Mouse (Mus musculus) CD4-positive, CD25-positive, alpha-beta regulatory T cell, adult 2 months (primary cell): ENCODE measurements around the gene Mcfd2.

Experiments used
- DNase-seq: peaks from one replicate; pipeline ENCODE4 v3.0.0-alpha.2; 2012; ENCODE audit warnings: low read depth, low spot score

Gene Mcfd2

DNA sequence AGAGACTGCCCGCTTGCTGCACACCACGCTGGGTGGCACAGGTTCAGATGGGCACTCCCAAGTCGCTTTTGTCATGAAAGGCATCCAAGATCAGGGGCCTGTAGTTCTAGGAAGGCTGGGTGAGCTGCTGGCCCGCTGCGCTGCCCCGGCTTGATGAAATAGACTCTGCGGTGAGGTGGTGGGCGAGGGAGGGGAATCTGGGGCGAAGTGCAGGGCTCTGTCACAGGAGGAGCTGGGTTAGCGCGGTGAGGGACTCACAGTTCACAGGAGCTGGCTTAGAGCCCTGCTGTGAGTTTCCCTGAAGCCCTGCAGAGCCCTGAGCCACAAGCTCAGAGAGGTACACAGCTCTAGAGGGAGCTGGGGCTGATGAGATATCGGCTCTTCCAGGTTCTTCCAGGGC is 22.4 kb upstream of the Mcfd2 start:
- DNase-seq, result no peak

DNA sequence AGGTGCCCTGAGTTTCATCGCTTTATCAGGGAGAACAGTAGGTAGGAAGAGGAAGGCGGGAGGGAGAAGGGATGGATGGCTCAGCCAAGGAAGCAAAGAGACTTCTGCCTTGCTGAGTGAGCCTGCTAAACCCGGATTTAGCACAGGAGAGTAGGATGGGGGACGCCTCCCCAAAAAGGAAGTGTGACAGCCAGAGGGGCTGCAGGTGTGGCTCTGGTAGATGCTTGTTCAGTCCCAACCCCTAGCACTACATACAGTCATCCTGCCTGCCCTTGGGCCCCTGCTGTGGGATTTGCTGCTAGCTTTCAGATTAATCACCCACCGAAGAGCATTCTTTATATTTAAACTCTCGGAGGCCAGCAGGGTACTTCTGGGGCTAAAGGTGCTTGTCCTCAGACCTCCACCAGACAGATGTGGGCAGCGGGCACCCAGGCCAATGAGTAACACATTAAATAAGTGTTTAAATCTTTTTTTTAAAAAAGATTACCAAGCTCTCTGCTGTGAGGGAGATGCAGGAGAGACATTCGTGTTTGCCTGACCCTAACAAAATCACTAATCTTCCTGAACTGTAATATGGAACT is 21.6 kb upstream of the Mcfd2 start:
- no peak for DNase-seq

DNA sequence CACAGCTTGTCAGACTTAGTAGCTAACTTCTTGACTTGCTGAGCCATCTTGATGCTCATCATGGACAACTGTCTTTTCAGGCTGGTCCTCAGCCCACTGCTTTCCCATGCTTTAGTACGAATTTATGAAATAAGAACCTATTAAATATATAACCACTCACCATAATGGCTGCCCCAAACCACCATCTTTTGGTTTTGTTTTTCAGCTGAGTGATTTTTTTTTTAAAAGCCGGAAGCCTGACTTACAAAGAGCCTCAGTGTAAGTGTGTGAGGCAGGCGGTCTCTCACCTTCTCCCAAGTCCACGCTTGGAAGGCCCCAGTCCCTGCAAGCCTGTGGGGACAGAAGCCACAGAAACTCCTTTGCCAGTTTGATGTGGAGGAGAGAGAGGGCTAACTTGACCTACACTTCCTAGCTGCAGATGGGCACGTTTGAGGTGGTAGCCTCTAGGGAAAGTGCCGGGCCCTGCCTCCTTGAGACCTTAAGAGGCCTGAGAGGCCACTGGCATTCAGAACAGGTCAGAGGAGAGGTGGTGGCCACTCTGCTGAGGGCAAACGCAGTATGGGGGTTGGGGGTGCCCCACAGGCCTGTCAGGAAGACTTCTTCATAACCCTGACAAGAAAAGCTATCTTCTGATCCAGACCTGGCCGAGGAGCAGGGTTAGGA is 20.9 kb upstream of the Mcfd2 start:
- DNase-seq, result peak; percentile 51

DNA sequence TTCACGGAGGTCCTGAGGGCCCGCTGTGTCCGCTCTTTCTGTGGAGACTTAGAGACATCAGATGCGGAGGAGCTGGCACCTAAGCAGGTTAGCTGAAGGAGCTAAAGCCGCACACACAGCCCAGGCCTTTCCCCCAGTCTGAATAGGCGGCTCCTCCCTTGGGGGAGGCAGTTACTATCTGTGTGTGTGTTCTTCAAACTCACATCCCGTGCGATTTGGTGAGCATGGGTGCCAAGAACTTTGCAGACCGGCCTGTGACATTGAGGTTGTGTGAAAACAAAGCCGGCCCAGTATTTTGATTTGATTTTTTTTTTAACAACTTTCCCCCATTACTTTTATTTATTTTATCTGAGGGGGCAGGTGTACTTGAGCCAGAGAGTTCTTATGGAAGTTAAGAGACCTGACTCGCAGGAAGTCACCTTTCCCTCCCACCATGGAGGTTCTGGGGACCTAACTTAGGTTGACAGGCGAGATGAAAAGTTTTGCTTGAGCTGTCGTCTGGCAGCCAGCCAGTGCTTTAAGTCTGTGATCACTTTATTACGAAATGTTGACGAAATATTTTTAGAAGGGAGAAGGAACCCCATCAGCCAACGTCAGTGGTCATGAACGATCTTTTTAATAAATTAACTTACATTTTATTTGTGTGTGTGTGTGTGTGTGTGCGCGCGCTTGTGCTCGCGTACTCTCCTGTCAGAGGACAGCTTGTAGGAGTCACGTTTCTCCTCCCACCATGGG is 20.2 kb upstream of the Mcfd2 start:
- peak; percentile 63 for DNase-seq

DNA sequence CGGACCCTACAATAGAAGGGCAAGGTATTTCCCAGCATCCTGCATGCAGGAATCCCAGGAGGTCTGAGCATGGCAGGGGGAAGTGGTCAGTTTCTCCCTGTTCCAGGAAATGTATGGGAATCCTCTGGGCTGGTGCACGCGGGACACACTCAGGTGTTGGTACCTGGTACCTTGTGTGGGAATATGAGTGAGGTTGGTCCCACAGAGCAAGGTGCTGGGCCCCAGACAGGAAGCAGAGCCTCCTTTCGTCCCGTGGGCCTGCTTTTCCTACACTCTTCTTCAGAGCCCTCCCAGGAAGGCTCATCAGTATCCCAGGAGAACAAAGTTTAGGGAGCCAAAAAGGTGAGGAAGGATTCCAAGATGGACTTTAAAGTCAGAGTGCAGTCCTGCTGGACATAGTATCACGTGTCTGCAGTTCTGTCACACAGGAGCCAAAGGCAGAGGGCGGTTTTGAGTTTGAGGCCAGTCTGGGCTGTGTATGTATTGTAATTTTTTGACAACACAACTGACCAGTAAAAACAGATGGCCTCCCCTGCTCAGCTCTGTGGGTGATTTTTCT is 18.8 kb upstream of the Mcfd2 start:
- peak; percentile 18 for DNase-seq

DNA sequence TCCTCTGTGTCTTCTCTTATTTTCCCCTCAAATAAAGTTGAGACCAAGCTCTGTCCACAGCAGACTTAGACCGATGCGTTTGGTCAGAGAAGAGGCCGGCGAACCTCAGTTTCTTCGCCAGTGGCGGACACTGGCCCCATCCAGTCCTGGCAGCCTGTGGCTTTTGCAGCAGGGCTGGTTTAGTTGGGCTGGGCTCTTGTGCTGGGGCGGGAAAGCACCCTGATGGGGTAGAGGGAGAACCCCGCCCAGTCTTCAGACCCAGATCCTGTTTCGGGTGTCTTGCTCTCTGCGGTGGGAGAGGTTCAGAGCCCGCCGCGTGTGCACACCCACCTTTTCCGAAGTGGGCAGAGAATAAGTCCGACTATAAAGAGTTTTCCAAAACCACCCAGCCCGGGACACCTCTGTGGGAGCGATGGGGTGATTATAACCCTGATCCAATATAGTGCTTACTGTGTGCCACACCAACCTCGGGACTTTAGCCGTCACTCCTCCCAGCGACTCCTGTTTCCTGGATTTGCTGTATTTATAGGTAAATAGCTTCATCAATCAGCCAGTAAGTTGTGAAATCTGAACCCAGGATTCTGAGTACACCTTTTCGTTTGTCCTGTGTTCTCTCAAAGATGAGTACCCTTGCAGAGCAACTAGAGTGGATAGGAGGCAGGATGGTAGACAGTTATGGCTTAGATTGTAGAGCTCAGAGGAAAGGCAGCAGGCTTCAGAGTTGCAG is 18.2 kb upstream of the Mcfd2 start:
- DNase-seq, result peak; percentile 80

DNA sequence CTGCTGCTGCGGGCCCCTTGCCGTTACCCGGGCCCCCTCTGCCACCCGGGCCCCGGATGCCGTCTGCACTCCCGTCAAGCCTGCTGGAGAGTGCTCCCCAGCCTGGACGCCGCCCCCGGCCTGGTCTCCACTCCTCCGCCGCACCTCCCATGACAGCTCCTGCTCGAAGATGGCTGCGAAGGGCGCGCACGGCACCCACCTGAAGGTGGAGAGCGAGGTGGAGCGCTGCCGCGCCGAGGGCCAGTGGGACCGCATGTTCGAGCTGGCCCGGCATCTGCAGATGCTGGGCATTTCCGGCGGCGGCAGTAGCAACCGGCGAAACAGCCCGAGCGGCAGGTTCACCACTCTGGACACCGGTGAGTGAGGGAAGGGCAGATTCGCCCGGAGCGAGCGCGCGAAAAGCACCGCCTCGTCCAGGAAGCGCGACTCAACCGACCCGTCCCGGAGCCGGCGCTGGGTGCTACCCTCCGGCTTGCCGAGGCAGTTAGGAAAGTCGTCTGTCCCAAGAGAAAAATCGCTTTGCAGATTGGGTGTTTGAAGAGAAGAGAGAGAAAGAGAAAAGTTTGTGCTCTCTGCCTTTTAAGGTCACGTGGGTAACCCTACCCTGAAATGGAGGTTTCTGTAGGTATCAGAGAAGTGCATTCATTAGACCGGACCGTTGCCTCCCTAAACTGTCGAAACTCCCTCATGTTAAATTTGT is 17.5 kb upstream of the Mcfd2 start:
- DNase-seq, result peak; percentile 79

DNA sequence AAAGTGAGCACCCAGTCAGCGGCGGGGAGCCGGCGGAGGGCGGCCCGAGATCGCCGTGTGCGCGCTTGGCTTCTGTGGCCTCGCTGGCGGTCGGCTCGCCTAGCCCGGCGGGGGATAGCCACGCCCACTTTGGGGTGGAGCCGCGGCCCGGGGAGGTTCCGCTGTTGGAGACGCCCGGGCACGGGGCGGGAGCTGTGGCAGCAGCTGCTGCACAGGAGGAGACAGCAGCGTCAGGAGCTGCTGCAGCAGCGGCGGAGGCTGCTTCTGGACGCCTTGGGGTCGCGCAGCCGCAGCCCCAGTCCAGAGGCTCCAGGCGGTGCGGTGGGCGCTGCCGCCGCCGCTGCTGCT is 16.9 kb upstream of the Mcfd2 start, which contains the start of gene Ttc7:
Gene Ttc7, plus strand, starts transcription at position 181 of the 348 bp plus-strand sequence.
- DNase-seq, result peak; percentile 97

DNA sequence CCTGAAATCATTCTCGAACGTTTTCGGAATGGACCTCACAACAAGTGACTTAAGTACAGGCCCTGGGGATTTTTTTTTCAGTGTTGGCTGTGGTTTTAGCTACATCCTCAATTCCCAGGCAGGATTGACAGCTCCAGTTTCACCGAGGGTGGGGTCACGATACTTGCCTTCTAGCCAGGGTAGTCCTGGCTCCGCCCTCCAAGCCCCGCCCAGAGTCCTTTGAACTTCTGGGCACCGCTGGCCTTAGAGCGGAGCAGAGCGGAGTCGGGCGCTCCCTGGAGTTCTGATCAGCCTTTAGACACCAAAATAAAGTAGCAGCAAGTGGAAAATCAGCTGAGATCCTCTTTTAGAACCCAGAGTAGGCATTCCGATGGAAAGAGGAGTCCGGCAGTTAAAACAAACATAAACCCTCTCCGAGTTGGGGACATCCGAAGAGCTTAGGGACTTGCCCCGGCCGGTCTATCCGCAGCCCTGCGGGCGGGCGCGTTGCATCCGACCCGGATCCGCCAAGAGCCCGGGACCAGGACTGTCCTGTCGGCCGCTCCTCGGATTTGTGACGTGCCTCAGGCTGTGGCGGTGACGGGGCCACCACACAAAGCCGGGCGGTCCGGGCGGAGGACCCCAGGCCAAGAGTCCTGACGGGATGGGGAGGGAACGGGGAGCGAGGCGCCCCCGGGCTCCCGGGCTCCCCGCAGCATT is 16.4 kb upstream of the Mcfd2 start:
- DNase-seq, result peak; percentile 91

DNA sequence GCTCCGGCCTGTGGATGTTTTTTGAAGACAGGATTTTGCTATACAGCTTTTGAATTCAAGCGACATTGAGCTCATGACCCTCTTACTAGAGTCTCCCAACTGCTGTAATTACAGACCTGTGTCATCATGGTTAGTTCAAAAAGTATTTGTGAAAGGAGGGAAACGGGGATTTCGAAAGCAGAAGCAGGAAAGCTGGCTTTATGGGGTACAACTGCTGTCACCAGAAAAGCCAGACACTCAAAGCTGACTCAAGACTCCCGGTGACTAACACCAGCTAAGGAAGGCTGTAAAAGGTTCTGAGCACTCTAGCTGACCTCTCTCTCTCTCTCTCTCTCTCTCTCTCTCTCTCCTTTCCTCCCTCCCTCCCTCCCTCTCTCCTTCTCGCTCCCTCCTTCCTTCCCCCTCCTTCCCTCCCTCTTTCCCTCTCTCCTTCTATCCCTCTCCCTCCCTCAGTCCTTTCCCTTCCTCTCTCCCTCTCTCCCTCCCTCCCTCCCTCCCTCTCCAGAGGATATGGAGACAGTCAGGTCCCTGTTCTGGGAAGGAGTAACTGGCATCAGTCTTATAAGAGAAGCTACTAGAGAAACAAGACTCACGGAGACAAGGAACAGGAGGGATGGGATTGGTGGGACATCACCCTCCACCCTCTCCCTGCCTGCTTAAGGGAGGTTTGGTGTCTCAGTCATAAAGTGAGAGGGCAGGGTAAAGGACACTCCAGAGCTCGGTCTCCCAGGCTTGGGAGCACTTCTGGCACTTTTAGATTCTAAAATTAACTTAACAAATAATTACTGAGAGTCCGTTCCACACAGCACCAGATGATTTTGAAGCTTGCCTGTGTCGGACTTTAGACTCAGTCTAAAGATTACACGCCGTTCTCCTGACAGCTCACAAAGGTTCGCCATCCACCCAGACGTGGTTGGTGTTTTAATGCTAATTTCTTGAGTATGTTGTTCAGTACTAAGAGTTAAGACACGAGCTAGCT is 9.9 kb upstream of the Mcfd2 start:
- no peak for DNase-seq

DNA sequence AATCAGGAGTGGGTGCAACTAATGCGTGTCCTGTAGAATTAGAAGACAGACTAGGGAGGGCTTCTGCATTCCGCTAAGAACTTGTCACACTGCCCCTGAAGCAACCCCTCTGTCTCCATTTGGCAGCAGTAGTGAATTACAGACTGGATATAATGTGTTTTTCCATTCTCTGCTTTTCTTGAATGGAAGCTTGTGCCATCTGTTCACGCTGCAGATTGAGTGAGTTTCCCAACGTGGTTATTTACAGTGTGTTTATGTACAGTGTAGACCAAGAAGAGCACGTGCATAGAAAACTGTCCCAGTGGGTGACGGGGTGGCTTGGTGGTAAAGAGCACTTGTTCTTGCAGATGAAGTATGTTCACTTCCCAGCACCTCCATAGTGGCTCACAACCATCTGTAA is 3.7 kb upstream of the Mcfd2 start:
- DNase-seq, result no peak

DNA sequence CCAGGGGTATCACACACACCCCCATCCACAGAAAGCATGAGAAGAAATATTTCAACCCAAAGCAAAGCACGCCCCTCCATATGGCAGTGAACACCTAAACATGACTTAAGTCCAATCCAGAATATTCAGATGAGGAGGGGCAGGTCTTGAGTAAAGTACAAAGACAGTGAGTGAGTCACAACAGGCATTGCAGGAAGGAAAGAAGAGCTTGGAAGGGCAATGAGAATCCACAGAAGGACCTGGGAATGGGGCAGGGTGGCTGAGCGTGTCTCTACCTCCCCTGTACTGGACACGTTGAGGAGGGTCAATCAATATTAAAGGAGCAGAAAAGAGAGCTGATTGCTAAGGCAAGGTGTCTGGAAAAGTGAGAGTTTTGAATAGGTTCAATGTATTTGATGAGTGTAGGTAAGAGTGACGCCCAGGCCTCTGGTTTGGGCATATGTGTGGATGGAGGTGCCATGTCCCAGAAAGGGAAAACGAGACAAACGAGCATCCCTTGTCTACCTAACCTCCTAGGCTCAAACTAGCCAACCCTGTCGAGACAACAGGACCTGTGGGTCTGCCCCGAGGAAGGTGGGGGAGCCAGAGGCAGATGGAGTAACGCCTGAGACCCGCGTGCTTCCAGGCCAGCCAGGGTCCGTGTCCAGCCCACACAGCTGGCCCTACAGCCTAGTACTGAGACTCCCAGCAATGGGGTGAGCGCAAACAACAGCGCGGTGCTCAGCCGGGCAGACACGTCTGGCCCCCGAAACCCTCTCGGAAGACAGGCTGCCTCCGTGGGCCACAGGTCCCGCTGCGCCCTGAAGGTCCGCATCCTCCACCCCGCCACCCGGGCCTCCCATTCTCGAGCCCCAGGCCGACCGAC is 576 bp downstream of the Mcfd2 start:
- DNase-seq, result no peak

DNA sequence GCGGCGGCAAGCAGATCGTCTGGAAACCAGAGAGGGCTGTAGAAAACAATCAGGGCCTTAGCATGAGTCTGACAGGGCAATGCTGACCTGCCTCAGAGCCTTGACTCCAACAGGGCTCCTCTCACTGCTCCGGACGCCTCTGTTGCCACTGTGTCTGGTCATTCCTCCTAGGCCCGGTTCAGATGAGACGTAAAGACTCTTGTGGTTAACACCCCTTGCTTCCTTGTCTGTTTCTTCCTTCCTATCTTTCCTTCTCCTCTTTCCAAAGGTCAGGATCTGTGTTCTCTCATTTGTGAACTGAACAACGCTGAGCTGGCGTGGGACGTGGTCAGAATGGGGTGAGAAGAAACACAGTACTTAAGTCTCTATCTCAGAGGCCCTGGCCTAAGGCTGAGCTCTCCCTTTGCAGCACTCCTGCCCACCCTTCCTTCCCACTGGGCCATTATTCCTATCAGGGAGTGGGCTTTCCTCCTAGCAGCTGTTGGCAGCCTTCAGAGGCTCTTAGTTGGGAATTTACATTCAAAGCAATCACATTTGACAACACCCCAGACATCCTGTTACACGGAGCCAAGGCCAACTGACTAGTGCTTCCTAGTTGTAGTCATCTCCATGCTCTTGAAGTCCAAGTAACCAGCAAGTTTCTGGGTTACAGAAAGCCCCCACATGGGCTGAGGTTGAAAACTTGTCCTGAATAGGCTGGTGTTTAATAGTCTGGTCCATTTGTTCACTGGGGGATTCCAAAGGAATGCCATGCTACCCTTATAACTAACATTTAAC is 1.5 kb downstream of the Mcfd2 start:
- DNase-seq, result no peak

DNA sequence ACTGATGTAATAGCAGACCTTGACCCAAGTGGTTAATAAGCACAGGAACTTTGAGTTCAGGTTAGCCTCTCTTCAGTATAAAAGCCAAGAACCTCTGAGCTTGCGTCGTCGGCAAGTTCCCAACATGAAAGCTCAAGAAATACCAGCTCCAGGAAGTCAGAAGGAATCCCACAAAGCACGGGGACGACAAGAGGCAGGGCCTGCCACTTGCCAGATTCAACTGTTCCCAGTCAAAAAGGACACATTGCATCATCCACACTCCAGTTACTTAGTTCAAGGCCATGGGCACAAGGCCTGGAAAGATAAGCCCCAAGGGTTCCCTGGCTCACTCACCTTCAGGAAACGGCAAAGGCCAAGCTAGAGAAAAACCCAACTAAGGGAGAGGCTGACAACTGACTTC is 2.3 kb downstream of the Mcfd2 start:
- DNase-seq, result no peak

DNA sequence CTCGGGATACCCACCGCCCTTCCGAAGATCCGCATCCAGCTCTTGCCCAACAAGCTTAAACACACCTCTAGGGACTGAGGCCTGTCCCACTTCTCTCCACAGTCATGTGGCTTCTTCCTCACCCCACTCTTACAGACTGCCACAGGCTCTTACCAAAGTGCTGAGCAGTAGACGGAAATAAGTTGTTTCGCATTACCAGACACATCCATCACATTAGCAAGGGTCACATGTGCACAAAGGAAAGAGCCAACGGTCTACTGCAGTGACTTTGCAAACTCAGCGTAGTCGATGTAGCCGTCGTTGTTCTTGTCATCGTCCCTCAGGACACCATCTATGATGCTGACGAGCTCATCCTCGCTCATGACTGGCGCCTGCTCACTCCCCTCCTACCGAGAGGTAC is 10.1 kb downstream of the Mcfd2 start:
- no peak for DNase-seq

DNA sequence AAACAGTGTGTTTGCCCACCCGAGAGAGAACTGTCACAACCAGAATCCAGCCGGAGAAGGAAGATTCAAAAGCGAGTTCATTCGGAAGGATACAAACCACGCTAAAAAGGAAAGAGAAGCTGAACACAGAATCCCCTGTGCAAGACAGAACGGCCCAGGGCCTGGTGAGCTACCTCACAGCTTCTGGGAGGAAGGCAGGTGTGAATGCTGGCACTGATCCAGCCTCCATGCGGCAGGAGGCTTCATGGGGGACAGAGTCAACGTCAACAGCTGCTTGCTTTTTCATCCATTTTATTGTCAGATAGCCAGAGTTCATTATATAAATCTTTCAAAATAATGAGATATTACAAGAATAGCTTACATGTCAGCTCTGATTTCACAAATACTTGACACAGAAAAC is 11.4 kb downstream of the Mcfd2 start:
- DNase-seq, result no peak

DNA sequence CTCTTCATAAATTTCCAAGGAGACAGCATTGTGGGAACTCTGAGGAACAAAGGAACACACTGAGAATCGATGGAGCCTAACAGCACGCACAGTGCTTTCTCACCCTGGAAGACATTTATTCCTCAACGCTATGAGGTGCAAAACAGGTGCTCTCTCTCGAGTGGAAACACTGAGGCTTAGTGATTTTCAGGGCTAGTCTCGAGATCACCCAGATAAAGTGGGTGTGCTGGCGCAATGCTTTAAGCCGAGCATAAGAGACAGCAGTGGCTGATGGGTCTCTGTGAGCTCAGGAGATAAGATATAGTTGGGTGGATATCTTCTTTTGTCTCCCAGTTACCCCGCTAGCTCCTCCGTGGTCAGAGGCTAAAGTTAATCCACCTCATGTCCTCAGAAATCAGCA is 19.6 kb downstream of the Mcfd2 start:
- DNase-seq, result no peak

DNA sequence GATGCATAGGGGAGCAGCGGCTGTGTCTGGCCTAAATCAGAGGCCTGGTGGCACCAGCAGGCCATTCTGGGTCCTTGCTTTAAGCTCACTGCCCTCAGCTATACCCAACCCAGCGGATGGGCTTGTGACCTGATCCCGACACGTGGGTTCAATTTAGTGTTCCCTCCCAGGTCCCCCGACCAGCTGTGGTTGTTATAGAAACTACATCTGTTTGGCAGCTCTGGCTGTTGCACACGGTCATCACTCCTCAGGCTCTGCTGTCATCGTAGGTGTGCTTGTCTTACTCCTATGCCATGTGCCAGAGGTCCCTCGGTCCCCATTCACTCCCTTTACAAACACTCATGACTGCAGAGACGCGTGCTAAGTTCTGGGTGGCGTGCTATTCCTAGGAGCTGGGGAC is 27.9 kb downstream of the Mcfd2 start:
- DNase-seq, result no peak
